Comparison of ENCODE assay signal across 15 mouse cellular contexts in the genomic region with DNA sequence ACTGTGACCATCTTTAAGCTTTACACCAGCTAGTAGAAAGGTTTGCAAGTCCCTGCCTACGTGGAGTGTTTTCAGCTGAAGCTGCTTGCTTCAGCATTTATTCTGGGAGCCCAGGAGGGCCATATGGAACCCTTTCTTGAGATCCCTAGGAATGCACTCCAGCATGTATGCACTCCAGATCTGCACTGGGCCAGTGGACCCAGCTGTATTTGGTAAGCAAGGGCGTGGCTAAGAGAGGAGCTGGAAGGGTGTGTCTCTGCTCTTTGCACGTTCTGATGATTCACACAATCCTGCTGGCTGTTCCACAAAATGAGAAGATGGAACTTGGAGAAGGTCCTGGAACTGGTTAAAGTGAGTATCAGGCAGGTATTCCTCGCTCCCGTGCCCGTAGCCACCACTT.
DNase-seq lines count a peak whose midpoint lies in the region; ATAC-seq and TF ChIP-seq lines count a peak whose summit lies in the region.
"Had no signal": no experiment of that assay in that cellular context is flagged by ENCODE, and none has a peak within 500 bp of the region (broad histone marks: within the 10 kb centered on the region; RNA-seq: fewer than 3 reads in every experiment).

No protein-coding gene starts in this region.

- DNase-seq in 3T3-L1 (ENCODE audit: low read depth, low spot score): peak; percentile 85
- peak; percentile 55 for DNase-seq in brain, adult 2 months (ENCODE audit: low read depth, low spot score)
- no peak for DNase-seq in embryo, embryonic 9.5 days (ENCODE audit: extremely low spot score)
- DNase-seq in T-cell, adult 2 months (ENCODE audit: low spot score): no peak
- DNase-seq: cerebellum, adult 18-20 months; kidney, adult 9 months had no signal

- H3K27me3 ChIP-seq in intestine, embryonic 15.5 days (replicated peaks): no peaks in the 10 kb centered on the region
- H3K27me3 ChIP-seq in intestine, postnatal 0 days (replicated peaks; ENCODE audit: control insufficient read depth, insufficient read depth, low read length): no peaks in the 10 kb centered on the region
- H3K27me3 ChIP-seq: forebrain, embryonic 15.5 days; midbrain, embryonic 12.5 days had no signal

- H3K4me3 ChIP-seq in intestine, embryonic 15.5 days (replicated peaks): no peak overlapping the region
- no peak overlapping the region for H3K4me3 ChIP-seq in intestine, postnatal 0 days (ENCODE audit: low read depth, low read length)
- H3K4me3 ChIP-seq: forebrain, embryonic 15.5 days; midbrain, embryonic 12.5 days had no signal

- ATAC-seq in intestine, embryonic 15.5 days: peak; percentile 79
- ATAC-seq in intestine, postnatal 0 days: no peak
- ATAC-seq in monocyte, adult 5-6 weeks (replicated peaks; ENCODE audit: insufficient number of reproducible peaks, low FRiP score, low TSS enrichment, poor library complexity, severe bottlenecking): peak; percentile 45; the same call in 1 of the 2 replicates
- ATAC-seq: activated CD4-positive, CD25-positive, alpha-beta regulatory T cell, adult 4 months; CD4-positive, CD25-positive, alpha-beta regulatory T cell, adult 4 months; forebrain, embryonic 15.5 days had no signal

- TF ChIP-seq CTCF in intestine, postnatal 0 days (IDR thresholded peaks at IDR 0.05; ENCODE audit: low read depth): no peak

- H3K9me3 ChIP-seq in intestine, embryonic 15.5 days: no peaks in the 10 kb centered on the region
- H3K9me3 ChIP-seq in intestine, postnatal 0 days (ENCODE audit: control insufficient read depth): no peaks in the 10 kb centered on the region
- H3K9me3 ChIP-seq: forebrain, embryonic 15.5 days; midbrain, embryonic 12.5 days had no signal

- H3K9ac ChIP-seq in intestine, embryonic 15.5 days: no peak overlapping the region
- H3K9ac ChIP-seq in intestine, postnatal 0 days (ENCODE audit: low read depth, low read length): no peak overlapping the region
- H3K9ac ChIP-seq: forebrain, embryonic 15.5 days; hindbrain, embryonic 14.5 days; liver, embryonic 14.5 days; midbrain, embryonic 12.5 days had no signal

- no peak overlapping the region for H3K27ac ChIP-seq in intestine, embryonic 15.5 days
- no peak overlapping the region for H3K27ac ChIP-seq in intestine, postnatal 0 days (ENCODE audit: low read depth, low read length)
- H3K27ac ChIP-seq: forebrain, embryonic 15.5 days; hindbrain, embryonic 14.5 days; liver, embryonic 14.5 days; midbrain, embryonic 12.5 days had no signal

- no peak overlapping the region for H3K4me2 ChIP-seq in intestine, embryonic 15.5 days (replicated peaks)
- no peak overlapping the region for H3K4me2 ChIP-seq in intestine, postnatal 0 days (replicated peaks; ENCODE audit: low read depth)
- H3K4me2 ChIP-seq: forebrain, embryonic 15.5 days; hindbrain, embryonic 14.5 days; midbrain, embryonic 12.5 days had no signal

- peaks cover 8% of the 10 kb centered on the region; the same call in 1 of the 2 replicates for H3K4me1 ChIP-seq in intestine, embryonic 15.5 days (replicated peaks)
- H3K4me1 ChIP-seq in intestine, postnatal 0 days (replicated peaks; ENCODE audit: control insufficient read depth, insufficient read depth, low read length): no peaks in the 10 kb centered on the region
- H3K4me1 ChIP-seq: forebrain, embryonic 15.5 days; midbrain, embryonic 12.5 days had no signal

- H3K36me3 ChIP-seq in intestine, embryonic 15.5 days: no peaks in the 10 kb centered on the region
- no peaks in the 10 kb centered on the region for H3K36me3 ChIP-seq in intestine, postnatal 0 days (ENCODE audit: control insufficient read depth, insufficient read depth)
- H3K36me3 ChIP-seq: forebrain, embryonic 15.5 days; midbrain, embryonic 12.5 days had no signal

- 67% methylated on average over 6 of the region's 6 CpGs for WGBS in intestine, embryonic 15.5 days
- 57% methylated on average over 6 of the region's 6 CpGs for WGBS in intestine, postnatal 0 days

Comparison
In these comparisons a context has a peak if more than half of its experiments do, and no peak if none do; other contexts are left out.
1. DNase-seq: peak in 3T3-L1 (single experiment) and brain, adult 2 months (single experiment); none in embryo, embryonic 9.5 days (single experiment) and T-cell, adult 2 months (single experiment).